Mouse (Mus musculus): ENCODE measurements around the gene Gm4847. TPM values are rescaled to one million over a fixed set of nuclear protein-coding genes. Genes with fewer than 3 reads are reported as not detected.

Gene Gm4847
- not detected for total RNA-seq (2021)

- intact Hi-C loops (cut with DNase I) = no loop called here
- no peak for DNase-seq
Measured at GRCm38 (mm10) chr1:166647593-166647992, at the start of gene Gm4847. Gene Gm4847 (minus strand): TSS chr1:166647693.

GRCm38 (mm10) chr1:166681745-166682144, 34.3 kb upstream of the Gm4847 start, which contains the start of gene Fmo9:
Gene Fmo9 (minus strand): TSS chr1:166681845.
- intact Hi-C loops (cut with DNase I) = no loop called here
- no peak for DNase-seq

GRCm38 (mm10) chr1:166669264-166669663, 21.8 kb upstream of the Gm4847 start:
- intact Hi-C loops (cut with DNase I) = no loop called here

DNA sequence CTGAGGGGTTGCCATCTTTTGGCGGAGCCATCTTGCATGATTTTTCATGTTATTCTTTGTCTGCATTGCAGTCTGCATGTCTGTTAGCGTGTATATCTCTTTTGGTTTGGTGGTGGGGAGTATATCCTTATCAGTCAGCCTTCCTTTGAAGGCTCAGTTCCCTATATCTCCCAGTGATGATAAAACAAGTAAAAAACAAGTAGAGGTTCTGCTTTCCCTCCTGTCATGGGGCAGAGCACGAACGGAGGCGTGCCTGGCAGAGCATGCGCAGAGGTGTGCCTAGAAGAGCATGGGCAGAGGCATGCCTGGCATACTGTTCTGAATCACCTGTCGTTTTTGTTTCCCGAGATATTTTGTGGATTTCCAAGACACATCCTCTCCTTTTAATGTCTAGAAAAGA, 13.3 kb upstream of the Gm4847 start:
- no peak for DNase-seq
- intact Hi-C loops (cut with DNase I) = no loop called here

More at GRCm38 (mm10) chr1:166669264-166669663, 21.8 kb upstream of the Gm4847 start:
- DNase-seq = no peak

Small RNAs within 50 kb of the gene (microRNA-seq; reads per million reads assigned to microRNA genes)
- 0 reads per million in 2 experiments for gene Gm22992

Other genes with a start within 250 kb of the Gm4847 start
- 10 to 100 TPM; 19.5 to 23.4 TPM for gene Pogk, start 237.8 kb downstream of the Gm4847 start, total RNA-seq (2021)
- gene Gm4846, start 150.1 kb downstream of the Gm4847 start, total RNA-seq (2021) = not detected
- gene Fmo9, start 34.2 kb upstream of the Gm4847 start, total RNA-seq (2021) = not detected